Mouse (Mus musculus) midbrain, embryonic 12.5 days (tissue): ENCODE data around the gene 5031439G07Rik. TPM values are rescaled to one million over a fixed set of nuclear protein-coding genes. Genes with fewer than 3 reads are reported as not detected.
A peak's percentile ranks its signal among the peaks of the same experiment; 100 is the strongest.

ENCODE experiments used
- ATAC-seq: fragments of 200-750 bp; cut with Nextera tagmentation; 2 replicates; pipeline ENCODE4 v1.8.0; 2017; ENCODE audit warnings: low read depth, moderate TSS enrichment, moderate library complexity; ENCODE audit not compliant: low FRiP score
- H3K27ac ChIP-seq: fragments of 300-500 bp; sonication (generic); replicated peaks from 2 replicates; pipeline ENCODE4 v1.5.1; 2016; ENCODE audit warnings: mild to moderate bottlenecking
- H3K27me3 ChIP-seq: fragments of 300-500 bp; sonication (generic); 2 replicates; pipeline ENCODE4 v1.6.1; 2016; ENCODE audit warnings: mild to moderate bottlenecking
- H3K36me3 ChIP-seq: fragments of 300-500 bp; sonication (generic); 2 replicates; pipeline ENCODE4 v1.6.1; 2016
- H3K4me1 ChIP-seq: fragments of 300-500 bp; sonication (generic); 2 replicates; pipeline ENCODE4 v1.6.1; 2016
- H3K4me2 ChIP-seq: fragments of 300-500 bp; sonication (generic); replicated peaks from 2 replicates; pipeline ENCODE4 v1.6.1; 2016; ENCODE audit warnings: mild to moderate bottlenecking, moderate library complexity
- H3K4me3 ChIP-seq: fragments of 300-500 bp; sonication (generic); 2 replicates; pipeline ENCODE4 v1.5.1; 2016; ENCODE audit warnings: mild to moderate bottlenecking
- H3K9ac ChIP-seq: fragments of 300-500 bp; sonication (generic); replicated peaks from 2 replicates; pipeline ENCODE4 v1.6.1; 2016; ENCODE audit warnings: mild to moderate bottlenecking, moderate library complexity
- H3K9me3 ChIP-seq: fragments of 300-500 bp; sonication (generic); 2 replicates; pipeline ENCODE4 v1.6.1; 2016; ENCODE audit warnings: mild to moderate bottlenecking
- WGBS: fragments of 180-500 bp; shearing (Covaris S2); methylation state at CpG from one replicate; pipeline ENCODE4 v1.1.7; 2016; 5-methylcytosine and 5-hydroxymethylcytosine counted together
- polyA plus RNA-seq: library from polyadenylated mRNA; unstranded; fragments of >200 nt; fragmentation: Nextera tagmentation; extraction: Ambion mirVana; gene quantifications from 2 replicates; pipeline ENCODE4 v1.2.1, GENCODE M21; 2016

Gene 5031439G07Rik
- polyA plus RNA-seq, 1 experiment from 2014 or later, result 15.5 TPM

GRCm38 (mm10) chr15:84940102-84940501 lies 48.2 kb downstream of the 5031439G07Rik start:
- WGBS, result 74% methylated on average over 12 of the region's 12 CpGs
- Histone ChIP-seq H3K36me3 (peaks cover 76% of the 10 kb centered on the region), H3K9ac (no peak overlapping the region), H3K27me3 (no peaks in the 10 kb centered on the region), H3K4me3 (no peak overlapping the region), H3K27ac (no peak overlapping the region), H3K4me2 (no peak overlapping the region), H3K4me1 (no peaks in the 10 kb centered on the region), H3K9me3 (no peaks in the 10 kb centered on the region)
- no peak for ATAC-seq

GRCm38 (mm10) chr15:84934901-84935300 lies 53.5 kb downstream of the 5031439G07Rik start:
- Histone ChIP-seq H3K36me3 (peaks cover 97% of the 10 kb centered on the region), H3K27me3 (no peaks in the 10 kb centered on the region), H3K9ac (no peak overlapping the region), H3K4me3 (no peak overlapping the region), H3K27ac (no peak overlapping the region), H3K9me3 (no peaks in the 10 kb centered on the region), H3K4me1 (no peaks in the 10 kb centered on the region), H3K4me2 (no peak overlapping the region)
- 91% methylated on average over 16 of the region's 16 CpGs for WGBS
- ATAC-seq, result no peak

GRCm38 (mm10) chr15:84932351-84932750 lies 56.0 kb downstream of the 5031439G07Rik start:
- 85% methylated on average over 5 of the region's 5 CpGs for WGBS
- no peak for ATAC-seq
- Histone ChIP-seq H3K36me3 (peaks cover 95% of the 10 kb centered on the region), H3K4me3 (no peak overlapping the region), H3K4me1 (no peaks in the 10 kb centered on the region), H3K9me3 (no peaks in the 10 kb centered on the region), H3K9ac (no peak overlapping the region), H3K27ac (no peak overlapping the region), H3K27me3 (no peaks in the 10 kb centered on the region), H3K4me2 (no peak overlapping the region)

DNA sequence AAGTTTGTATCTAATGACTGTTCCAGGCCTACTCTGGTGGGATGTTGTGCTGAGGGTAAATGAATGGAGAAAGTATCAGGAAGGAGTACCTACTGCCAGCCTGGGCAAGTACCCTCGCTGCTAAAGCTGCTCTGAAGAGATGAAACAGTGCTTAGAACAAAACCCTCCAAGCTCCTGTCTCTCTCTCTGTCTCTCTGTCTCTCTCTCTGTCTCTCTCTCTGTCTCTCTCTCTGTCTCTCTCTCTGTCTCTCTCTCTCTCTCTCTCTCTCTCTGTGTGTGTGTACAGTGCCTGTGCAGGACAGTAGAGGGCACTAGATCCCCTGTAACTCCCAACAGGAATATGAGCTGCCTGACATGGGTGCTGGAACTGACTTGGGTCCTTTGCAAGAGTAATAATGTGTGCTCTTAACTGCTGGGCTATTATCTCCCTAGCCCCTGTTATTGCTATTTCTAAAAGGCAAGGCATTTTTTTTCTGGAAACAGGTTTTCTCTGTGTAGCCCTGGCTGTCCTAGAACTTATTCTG lies 62.8 kb downstream of the 5031439G07Rik start:
- H3K4me1 ChIP-seq, result peaks cover 28% of the 10 kb centered on the region
- ATAC-seq, result no peak
- 71% methylated on average over 1 of the region's 1 CpGs for WGBS
- no peak overlapping the region for H3K9ac ChIP-seq
- no peaks in the 10 kb centered on the region for H3K9me3 ChIP-seq
- H3K27me3 ChIP-seq, result no peaks in the 10 kb centered on the region
- H3K4me3 ChIP-seq, result peak overlapping the region; percentile 100; the same call in 1 of the 2 replicates
- peaks cover 34% of the 10 kb centered on the region for H3K36me3 ChIP-seq
- H3K4me2 ChIP-seq, result peak overlapping the region; percentile 87
- H3K27ac ChIP-seq, result no peak overlapping the region

- no peak overlapping the region for H3K27ac ChIP-seq
- H3K4me1 ChIP-seq, result peaks cover 28% of the 10 kb centered on the region
- H3K9ac ChIP-seq, result peak overlapping the region; percentile 99
- no peaks in the 10 kb centered on the region for H3K9me3 ChIP-seq
- H3K4me3 ChIP-seq, result peak overlapping the region; percentile 100
- H3K27me3 ChIP-seq, result no peaks in the 10 kb centered on the region
- WGBS, result 16% methylated on average over 9 of the region's 9 CpGs
- no peak for ATAC-seq
- H3K36me3 ChIP-seq, result peaks cover 27% of the 10 kb centered on the region
- peak overlapping the region; percentile 87 for H3K4me2 ChIP-seq
These were observed 63.5 kb downstream of the 5031439G07Rik start for GRCm38 (mm10) chr15:84924781-84925315.

DNA sequence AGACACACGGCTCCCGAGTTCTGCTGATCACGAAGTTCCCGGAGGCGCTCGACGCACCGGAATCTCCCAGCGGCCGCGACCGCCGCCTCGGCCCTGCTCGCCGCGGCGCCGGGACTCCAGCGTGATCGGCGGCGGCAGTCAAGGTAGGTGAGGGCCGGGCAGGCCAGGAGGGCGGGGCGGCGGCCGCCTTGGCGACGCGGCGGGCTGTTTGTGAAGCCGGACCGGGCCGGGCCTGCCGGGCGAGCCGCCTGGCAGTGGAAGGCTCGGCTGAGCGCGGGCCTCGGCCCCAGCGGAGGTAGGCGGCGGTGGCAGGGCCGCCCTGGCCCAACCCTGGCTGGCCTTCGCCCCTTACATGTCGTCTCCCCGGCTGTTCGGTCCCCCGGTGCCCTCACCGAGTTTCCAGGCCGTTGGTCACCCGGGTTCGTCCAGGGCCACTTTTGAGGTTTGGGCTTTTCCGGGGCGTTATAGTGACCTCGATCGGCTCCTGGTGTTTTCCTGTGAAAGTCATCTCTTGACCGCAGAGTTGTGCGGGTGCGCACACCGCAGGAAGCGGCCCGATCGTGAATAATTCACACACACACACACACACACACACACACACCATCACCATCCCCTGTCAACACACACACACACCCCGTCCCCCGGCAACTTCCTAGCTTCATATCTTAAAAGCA lies 64.7 kb downstream of the 5031439G07Rik start:
- 1% methylated on average over 67 of the region's 68 CpGs for WGBS
- Histone ChIP-seq H3K4me3 (peak overlapping the region; percentile 100), H3K9me3 (no peaks in the 10 kb centered on the region), H3K27me3 (no peaks in the 10 kb centered on the region), H3K4me1 (peaks cover 28% of the 10 kb centered on the region), H3K9ac (peak overlapping the region; percentile 99), H3K4me2 (peak overlapping the region; percentile 87), H3K36me3 (peaks cover 14% of the 10 kb centered on the region), H3K27ac (peak overlapping the region; percentile 95)
- peak; percentile 77 for ATAC-seq

GRCm38 (mm10) chr15:84922884-84923507 lies 65.4 kb downstream of the 5031439G07Rik start, which contains the start of gene Nup50:
Gene Nup50, plus strand, starts transcription at chr15:84923411.
- no peaks in the 10 kb centered on the region for H3K27me3 ChIP-seq
- H3K4me2 ChIP-seq, result peak within 1 kb of the TSS; percentile 87
- peak within 1 kb of the TSS; percentile 95 for H3K27ac ChIP-seq
- H3K4me1 ChIP-seq, result peaks cover 28% of the 10 kb centered on the region
- H3K36me3 ChIP-seq, result peaks cover 9% of the 10 kb centered on the region
- peak within 1 kb of the TSS; percentile 100 for H3K4me3 ChIP-seq
- peak within 1 kb of the TSS; percentile 99 for H3K9ac ChIP-seq
- H3K9me3 ChIP-seq, result no peaks in the 10 kb centered on the region
- ATAC-seq, result peak; percentile 89
- under 1% methylated on average over 60 of the region's 60 CpGs for WGBS

- no peaks in the 10 kb centered on the region for H3K9me3 ChIP-seq
- H3K27ac ChIP-seq, result no peak within 1 kb of the TSS
- peaks cover 18% of the 10 kb centered on the region for H3K4me1 ChIP-seq
- 92% methylated on average over 3 of the region's 3 CpGs for WGBS
- no peak within 1 kb of the TSS for H3K9ac ChIP-seq
- no peak within 1 kb of the TSS for H3K4me3 ChIP-seq
- no peak within 1 kb of the TSS for H3K4me2 ChIP-seq
- ATAC-seq, result no peak
- H3K36me3 ChIP-seq, result no peaks in the 10 kb centered on the region
- peaks cover 5% of the 10 kb centered on the region; the same call in 1 of the 2 replicates for H3K27me3 ChIP-seq
These were observed 68.4 kb downstream of the 5031439G07Rik start, which contains the start of gene Gm29666 for GRCm38 (mm10) chr15:84919938-84920337. Gene Gm29666, minus strand, starts transcription at chr15:84920038.

DNA sequence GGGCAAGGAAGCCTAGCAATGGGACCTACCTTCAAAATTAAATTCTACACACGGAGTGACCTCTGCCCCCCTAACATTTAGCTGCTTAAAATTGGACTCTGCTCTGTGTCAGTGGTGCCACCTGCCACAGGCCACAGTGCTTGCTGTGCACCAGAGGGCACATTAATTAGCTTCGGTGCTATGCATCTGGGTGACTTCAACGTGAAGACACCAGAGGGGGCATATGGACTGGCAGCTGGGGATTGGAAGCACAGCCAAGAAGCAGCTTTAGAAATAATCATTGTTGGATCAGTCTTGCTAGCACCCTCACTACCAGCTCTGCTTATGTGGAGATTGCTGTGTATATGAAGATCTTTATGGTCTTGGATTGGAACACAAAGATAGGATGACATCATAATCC lies 75.2 kb downstream of the 5031439G07Rik start:
- WGBS, result 88% methylated on average over 3 of the region's 3 CpGs
- no peak for ATAC-seq

DNA sequence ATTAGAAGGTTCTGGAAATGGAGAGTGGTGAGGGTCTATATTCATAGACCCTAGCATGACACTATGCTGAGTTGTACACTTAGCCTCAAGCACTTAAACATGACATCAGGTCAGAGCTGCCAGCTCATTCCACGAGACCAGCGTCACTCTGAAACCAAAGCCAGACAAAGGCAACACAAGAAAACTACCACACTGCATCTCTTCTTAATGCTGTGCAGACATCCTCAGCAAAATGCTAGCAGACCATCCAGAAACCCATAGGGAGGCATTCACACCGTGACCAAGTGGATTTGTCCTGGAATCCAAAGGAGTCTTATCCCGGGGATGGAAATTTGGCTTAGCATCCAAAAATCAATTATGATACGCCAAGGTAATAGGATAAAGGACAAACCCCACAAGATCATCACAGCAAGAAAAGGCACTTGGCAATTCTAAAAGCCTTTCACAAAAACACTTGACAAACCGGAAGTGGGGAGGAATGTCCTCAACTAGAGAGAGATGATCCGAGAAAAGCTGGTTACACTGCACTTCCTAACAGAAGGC lies 84.4 kb downstream of the 5031439G07Rik start:
- 38% methylated on average over 7 of the region's 7 CpGs for WGBS

More for the DNA sequence above, 75.2 kb downstream of the 5031439G07Rik start:
- H3K9ac ChIP-seq, result no peak overlapping the region
- no peak overlapping the region for H3K4me2 ChIP-seq
- H3K36me3 ChIP-seq, result no peaks in the 10 kb centered on the region
- H3K9me3 ChIP-seq, result peaks cover 5% of the 10 kb centered on the region; the same call in 1 of the 2 replicates
- no peak overlapping the region for H3K27ac ChIP-seq
- H3K4me3 ChIP-seq, result no peak overlapping the region
- no peaks in the 10 kb centered on the region for H3K4me1 ChIP-seq
- peaks cover 12% of the 10 kb centered on the region for H3K27me3 ChIP-seq

DNA sequence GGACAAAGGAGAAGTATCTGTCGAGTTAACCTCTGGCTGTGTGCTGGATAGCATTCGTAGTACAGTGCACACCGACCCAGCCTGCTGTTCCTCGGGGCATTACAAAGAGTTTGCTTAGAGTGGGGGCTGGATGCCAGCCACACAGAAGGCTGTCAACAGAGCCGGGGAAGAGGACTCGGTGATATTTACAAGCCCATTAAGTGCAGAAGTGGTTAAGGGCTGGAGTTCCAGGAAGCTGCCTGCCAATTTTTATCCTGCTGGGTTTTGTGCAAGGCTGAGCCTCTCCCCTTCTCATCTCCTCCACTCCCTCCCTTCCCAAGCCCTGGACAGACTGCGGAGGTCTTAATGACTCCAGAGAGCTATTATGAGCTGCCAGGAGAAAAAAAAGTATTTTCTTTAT lies 90.3 kb downstream of the 5031439G07Rik start:
- H3K36me3 ChIP-seq, result no peaks in the 10 kb centered on the region
- 61% methylated on average over 7 of the region's 7 CpGs for WGBS
- H3K9me3 ChIP-seq, result peaks cover 4% of the 10 kb centered on the region; the same call in 1 of the 2 replicates
- no peak overlapping the region for H3K27ac ChIP-seq
- ATAC-seq, result no peak
- peaks cover 62% of the 10 kb centered on the region for H3K27me3 ChIP-seq
- no peak overlapping the region for H3K9ac ChIP-seq
- no peak overlapping the region for H3K4me3 ChIP-seq
- H3K4me1 ChIP-seq, result peaks cover 10% of the 10 kb centered on the region
- H3K4me2 ChIP-seq, result no peak overlapping the region

More for the DNA sequence above, 84.4 kb downstream of the 5031439G07Rik start:
- no peaks in the 10 kb centered on the region for H3K36me3 ChIP-seq
- peaks cover 75% of the 10 kb centered on the region for H3K27me3 ChIP-seq
- no peak for ATAC-seq
- no peaks in the 10 kb centered on the region for H3K9me3 ChIP-seq
- no peak overlapping the region for H3K27ac ChIP-seq
- H3K4me1 ChIP-seq, result no peaks in the 10 kb centered on the region; the same call in 1 of the 2 replicates
- H3K9ac ChIP-seq, result no peak overlapping the region
- no peak overlapping the region for H3K4me3 ChIP-seq
- no peak overlapping the region for H3K4me2 ChIP-seq
